Mouse (Mus musculus): ENCODE measurements at regions not wholly inside any gene's neighbourhood (a gene's known extent, or its start where the extent isn't known, plus 50 kb on each side); places are given as distances from the start of the nearest gene placed in this dataset.

- DNase-seq: no peak
Measured at GRCm38 (mm10) chr6:66255378-66255777, 279.8 kb upstream of the Mad2l1 start.

GRCm38 (mm10) chr6:66263429-66263828, 271.8 kb upstream of the Mad2l1 start:
- no peak for DNase-seq

GRCm38 (mm10) chr6:66263918-66264317, 271.3 kb upstream of the Mad2l1 start:
- DNase-seq: no peak

- DNase-seq: no peak
Measured at GRCm38 (mm10) chr6:66268427-66268826, 266.8 kb upstream of the Mad2l1 start.

- no peak for DNase-seq
Measured at GRCm38 (mm10) chr6:66271414-66272206, 263.6 kb upstream of the Mad2l1 start.

- DNase-seq: no peak
Measured at GRCm38 (mm10) chr6:66272216-66272615, 263.0 kb upstream of the Mad2l1 start.

- DNase-seq: no peak
Measured at GRCm38 (mm10) chr6:66274737-66275136, 260.5 kb upstream of the Mad2l1 start.

- DNase-seq: no peak
Measured at GRCm38 (mm10) chr6:66280701-66281100, 254.5 kb upstream of the Mad2l1 start.

- no peak for DNase-seq
Measured at GRCm38 (mm10) chr6:66282566-66283115, 252.5 kb upstream of the Mad2l1 start.

- DNase-seq: no peak
Measured at GRCm38 (mm10) chr6:66283521-66283920, 251.7 kb upstream of the Mad2l1 start.

GRCm38 (mm10) chr6:66287607-66288006, 247.6 kb upstream of the Mad2l1 start:
- no peak for DNase-seq

GRCm38 (mm10) chr6:66289196-66289595, 246.0 kb upstream of the Mad2l1 start:
- no peak for DNase-seq

GRCm38 (mm10) chr6:66291576-66291975, 243.6 kb upstream of the Mad2l1 start:
- DNase-seq: no peak

GRCm38 (mm10) chr6:66298056-66298455, 237.1 kb upstream of the Mad2l1 start:
- DNase-seq: no peak

- DNase-seq: no peak
Measured at GRCm38 (mm10) chr6:66300189-66300588, 235.0 kb upstream of the Mad2l1 start.

GRCm38 (mm10) chr6:66344848-66345247, 190.3 kb upstream of the Mad2l1 start:
- no peak for DNase-seq

- DNase-seq: no peak
Measured at GRCm38 (mm10) chr6:66347356-66347755, 187.8 kb upstream of the Mad2l1 start.

- DNase-seq: no peak
Measured at GRCm38 (mm10) chr6:66361130-66361529, 174.1 kb upstream of the Mad2l1 start.

- no peak for DNase-seq
Measured at GRCm38 (mm10) chr6:66367263-66367662, 167.9 kb upstream of the Mad2l1 start.

GRCm38 (mm10) chr6:66381279-66381934, 153.8 kb upstream of the Mad2l1 start:
- DNase-seq: no peak

- DNase-seq: no peak
Measured at GRCm38 (mm10) chr6:66382347-66383010, 152.7 kb upstream of the Mad2l1 start.

- no peak for DNase-seq
Measured at GRCm38 (mm10) chr6:66395147-66395546, 140.0 kb upstream of the Mad2l1 start.

GRCm38 (mm10) chr6:66397411-66397810, 137.8 kb upstream of the Mad2l1 start:
- DNase-seq: no peak

- no peak for DNase-seq
Measured at GRCm38 (mm10) chr6:66398674-66399073, 136.5 kb upstream of the Mad2l1 start.
